Mouse (Mus musculus): ENCODE results near the gene Chd4. TPM values are rescaled to one million over a fixed set of nuclear protein-coding genes. Genes with fewer than 3 reads are reported as not detected.

Gene Chd4
- polyA plus RNA-seq, 1 experiment from 2014 or later = 102 TPM

- WGBS = under 1% methylated on average over 44 of the region's 44 CpGs
- H3K4me1 ChIP-seq = peaks cover 59% of the 10 kb centered on the region
- H3K27me3 ChIP-seq (replicated peaks; ENCODE audit: low read depth, poor library complexity, severe bottlenecking) = no peaks in the 10 kb centered on the region
- H3K27ac ChIP-seq (replicated peaks) = peak overlapping the region; percentile 96
- peak; percentile 79 for DNase-seq (ENCODE audit: low spot score)
- H3K36me3 ChIP-seq (replicated peaks) = peaks cover 46% of the 10 kb centered on the region
- H3K4me3 ChIP-seq = peak overlapping the region; percentile 100
- no peaks in the 10 kb centered on the region for H3K9me3 ChIP-seq
These were observed 990 bp downstream of the Chd4 start for GRCm38 (mm10) chr6:125096597-125097345.

GRCm38 (mm10) chr6:125097346-125097689, 1.5 kb downstream of the Chd4 start:
- Histone ChIP-seq H3K27me3 (replicated peaks; ENCODE audit: low read depth, poor library complexity, severe bottlenecking) (no peaks in the 10 kb centered on the region), H3K4me1 (peaks cover 59% of the 10 kb centered on the region), H3K27ac (replicated peaks) (peak overlapping the region; percentile 96), H3K36me3 (replicated peaks) (peaks cover 52% of the 10 kb centered on the region), H3K9me3 (no peaks in the 10 kb centered on the region), H3K4me3 (peak overlapping the region; percentile 100)
- 2% methylated on average over 12 of the region's 12 CpGs for WGBS
- DNase-seq (ENCODE audit: low spot score) = no peak

GRCm38 (mm10) chr6:125097951-125098350, 2.2 kb downstream of the Chd4 start:
- no peaks in the 10 kb centered on the region for H3K9me3 ChIP-seq
- H3K27me3 ChIP-seq (replicated peaks; ENCODE audit: low read depth, poor library complexity, severe bottlenecking) = no peaks in the 10 kb centered on the region
- DNase-seq (ENCODE audit: low spot score) = no peak
- 68% methylated on average over 8 of the region's 8 CpGs for WGBS
- H3K36me3 ChIP-seq (replicated peaks) = peaks cover 58% of the 10 kb centered on the region
- H3K27ac ChIP-seq (replicated peaks) = peak overlapping the region; percentile 96
- H3K4me3 ChIP-seq = peak overlapping the region; percentile 100
- H3K4me1 ChIP-seq = peaks cover 59% of the 10 kb centered on the region

- H3K27ac ChIP-seq (replicated peaks) = peak overlapping the region; percentile 58
- peaks cover 59% of the 10 kb centered on the region for H3K4me1 ChIP-seq
- peak overlapping the region; percentile 100 for H3K4me3 ChIP-seq
- no peak for DNase-seq (ENCODE audit: low spot score)
- H3K27me3 ChIP-seq (replicated peaks; ENCODE audit: low read depth, poor library complexity, severe bottlenecking) = no peaks in the 10 kb centered on the region
- 67% methylated on average over 3 of the region's 3 CpGs for WGBS
- peaks cover 64% of the 10 kb centered on the region for H3K36me3 ChIP-seq (replicated peaks)
- no peaks in the 10 kb centered on the region for H3K9me3 ChIP-seq
These were observed 2.7 kb downstream of the Chd4 start for GRCm38 (mm10) chr6:125098513-125098912.

GRCm38 (mm10) chr6:125099421-125099971, 3.7 kb downstream of the Chd4 start:
- Histone ChIP-seq H3K27ac (replicated peaks) (peak overlapping the region; percentile 58), H3K4me3 (peak overlapping the region; percentile 100), H3K4me1 (peaks cover 59% of the 10 kb centered on the region), H3K27me3 (replicated peaks; ENCODE audit: low read depth, poor library complexity, severe bottlenecking) (no peaks in the 10 kb centered on the region), H3K9me3 (no peaks in the 10 kb centered on the region), H3K36me3 (replicated peaks) (peaks cover 74% of the 10 kb centered on the region)
- WGBS = 58% methylated on average over 5 of the region's 5 CpGs
- DNase-seq (ENCODE audit: low spot score) = no peak

- H3K4me3 ChIP-seq = no peak overlapping the region
- no peaks in the 10 kb centered on the region for H3K9me3 ChIP-seq
- H3K27ac ChIP-seq (replicated peaks) = no peak overlapping the region
- H3K4me1 ChIP-seq = peaks cover 49% of the 10 kb centered on the region
- peaks cover 93% of the 10 kb centered on the region for H3K36me3 ChIP-seq (replicated peaks)
- no peaks in the 10 kb centered on the region for H3K27me3 ChIP-seq (replicated peaks; ENCODE audit: low read depth, poor library complexity, severe bottlenecking)
- 83% methylated on average over 9 of the region's 9 CpGs for WGBS
- DNase-seq (ENCODE audit: low spot score) = no peak
These were observed 5.7 kb downstream of the Chd4 start for GRCm38 (mm10) chr6:125101444-125101843.

- WGBS = 96% methylated on average over 4 of the region's 4 CpGs
- H3K27me3 ChIP-seq (replicated peaks; ENCODE audit: low read depth, poor library complexity, severe bottlenecking) = no peaks in the 10 kb centered on the region
- H3K9me3 ChIP-seq = no peaks in the 10 kb centered on the region
- peaks cover 22% of the 10 kb centered on the region for H3K4me1 ChIP-seq
- no peak for DNase-seq (ENCODE audit: low spot score)
- no peak overlapping the region for H3K27ac ChIP-seq (replicated peaks)
- H3K36me3 ChIP-seq (replicated peaks) = peaks cover 100% of the 10 kb centered on the region
- no peak overlapping the region for H3K4me3 ChIP-seq
These were observed 8.4 kb downstream of the Chd4 start for GRCm38 (mm10) chr6:125104223-125104622.

GRCm38 (mm10) chr6:125107705-125108104, 11.9 kb downstream of the Chd4 start:
- peaks cover 100% of the 10 kb centered on the region for H3K36me3 ChIP-seq (replicated peaks)
- 89% methylated on average over 2 of the region's 2 CpGs for WGBS
- H3K4me1 ChIP-seq = no peaks in the 10 kb centered on the region

GRCm38 (mm10) chr6:125109371-125109770, 13.6 kb downstream of the Chd4 start:
- H3K27me3 ChIP-seq (replicated peaks; ENCODE audit: low read depth, poor library complexity, severe bottlenecking) = no peaks in the 10 kb centered on the region
- H3K36me3 ChIP-seq (replicated peaks) = peaks cover 100% of the 10 kb centered on the region
- no peaks in the 10 kb centered on the region for H3K4me1 ChIP-seq
- no peak overlapping the region for H3K27ac ChIP-seq (replicated peaks)
- WGBS = 82% methylated on average over 14 of the region's 14 CpGs
- H3K9me3 ChIP-seq = no peaks in the 10 kb centered on the region
- H3K4me3 ChIP-seq = no peak overlapping the region
- DNase-seq (ENCODE audit: low spot score) = no peak

More at GRCm38 (mm10) chr6:125107705-125108104, 11.9 kb downstream of the Chd4 start:
- DNase-seq (ENCODE audit: low spot score) = no peak
- Histone ChIP-seq H3K9me3 (no peaks in the 10 kb centered on the region), H3K4me3 (no peak overlapping the region), H3K27ac (replicated peaks) (no peak overlapping the region), H3K27me3 (replicated peaks; ENCODE audit: low read depth, poor library complexity, severe bottlenecking) (no peaks in the 10 kb centered on the region)

- H3K4me3 ChIP-seq = no peak overlapping the region
- WGBS = 91% methylated on average over 7 of the region's 7 CpGs
- no peaks in the 10 kb centered on the region for H3K9me3 ChIP-seq
- H3K27me3 ChIP-seq (replicated peaks; ENCODE audit: low read depth, poor library complexity, severe bottlenecking) = no peaks in the 10 kb centered on the region
- peak; percentile 58 for DNase-seq (ENCODE audit: low spot score)
- H3K27ac ChIP-seq (replicated peaks) = no peak overlapping the region
- no peaks in the 10 kb centered on the region for H3K4me1 ChIP-seq
- H3K36me3 ChIP-seq (replicated peaks) = peaks cover 100% of the 10 kb centered on the region
These were observed 15.1 kb downstream of the Chd4 start for GRCm38 (mm10) chr6:125110927-125111326.

- H3K36me3 ChIP-seq (replicated peaks) = peaks cover 100% of the 10 kb centered on the region
- H3K27me3 ChIP-seq (replicated peaks; ENCODE audit: low read depth, poor library complexity, severe bottlenecking) = no peaks in the 10 kb centered on the region
- no peaks in the 10 kb centered on the region for H3K4me1 ChIP-seq
- no peak overlapping the region for H3K27ac ChIP-seq (replicated peaks)
- no peaks in the 10 kb centered on the region for H3K9me3 ChIP-seq
- no peak for DNase-seq (ENCODE audit: low spot score)
- 95% methylated on average over 11 of the region's 11 CpGs for WGBS
- H3K4me3 ChIP-seq = no peak overlapping the region
These were observed 16.8 kb downstream of the Chd4 start for GRCm38 (mm10) chr6:125112553-125112952.

GRCm38 (mm10) chr6:125119387-125119786, 23.6 kb downstream of the Chd4 start:
- no peaks in the 10 kb centered on the region for H3K27me3 ChIP-seq (replicated peaks; ENCODE audit: low read depth, poor library complexity, severe bottlenecking)
- WGBS = 94% methylated on average over 8 of the region's 8 CpGs
- H3K4me1 ChIP-seq = no peaks in the 10 kb centered on the region
- H3K9me3 ChIP-seq = no peaks in the 10 kb centered on the region
- no peak overlapping the region for H3K27ac ChIP-seq (replicated peaks)
- H3K36me3 ChIP-seq (replicated peaks) = peaks cover 100% of the 10 kb centered on the region
- H3K4me3 ChIP-seq = no peak overlapping the region
- DNase-seq (ENCODE audit: low spot score) = no peak

GRCm38 (mm10) chr6:125128724-125129123, 32.9 kb downstream of the Chd4 start:
- DNase-seq (ENCODE audit: low spot score) = no peak
- peaks cover 82% of the 10 kb centered on the region for H3K36me3 ChIP-seq (replicated peaks)
- H3K9me3 ChIP-seq = no peaks in the 10 kb centered on the region
- WGBS = 91% methylated on average over 12 of the region's 12 CpGs
- H3K27me3 ChIP-seq (replicated peaks; ENCODE audit: low read depth, poor library complexity, severe bottlenecking) = no peaks in the 10 kb centered on the region
- no peak overlapping the region for H3K27ac ChIP-seq (replicated peaks)
- H3K4me3 ChIP-seq = no peak overlapping the region
- peaks cover 19% of the 10 kb centered on the region for H3K4me1 ChIP-seq
